Mouse (Mus musculus) inflammation-experienced regulatory T-cells, adult 6 months (primary cell): ENCODE measurements at regions not wholly inside any gene's neighbourhood (a gene's known extent, or its start where the extent isn't known, plus 50 kb on each side); places are given as distances from the start of the nearest gene placed in this dataset.

Experiments
- ATAC-seq: one replicate; pipeline ENCODE4 v1.8.0; 2017

DNA sequence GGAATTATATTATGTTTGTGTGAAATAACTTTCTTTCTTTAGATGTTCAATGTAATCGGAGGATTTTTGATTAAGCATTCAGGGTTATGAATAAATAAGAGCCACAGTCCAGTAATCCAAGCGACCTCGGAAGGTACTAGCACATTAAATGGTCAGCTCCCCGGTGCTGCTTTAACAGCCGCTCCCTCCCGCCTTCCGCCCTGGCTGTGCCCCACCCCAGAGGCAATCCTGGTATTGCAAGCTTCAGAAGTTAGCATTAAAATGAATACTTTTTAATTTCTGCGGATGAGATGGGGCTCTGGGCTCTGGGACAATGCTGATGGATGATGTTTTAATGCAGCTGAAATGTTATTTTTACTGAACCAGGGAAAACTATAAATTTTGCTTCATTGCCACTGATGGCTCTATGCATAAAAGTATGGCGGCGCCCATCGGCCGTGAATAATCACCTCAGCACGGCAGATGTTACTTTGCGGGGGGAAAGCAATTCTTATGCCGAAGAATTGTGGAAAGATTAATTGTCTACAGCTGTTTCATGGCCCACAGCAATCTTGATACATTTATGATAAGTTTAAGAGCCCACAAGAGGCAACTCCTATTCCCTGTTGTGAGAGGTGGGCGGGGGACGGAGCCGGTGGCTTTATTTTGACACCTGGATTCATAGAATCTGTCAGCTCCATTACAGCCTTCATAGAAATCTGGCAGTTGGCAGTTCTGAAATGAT lies 136.5 kb downstream of the Gpat3 start:
- no peak for ATAC-seq

DNA sequence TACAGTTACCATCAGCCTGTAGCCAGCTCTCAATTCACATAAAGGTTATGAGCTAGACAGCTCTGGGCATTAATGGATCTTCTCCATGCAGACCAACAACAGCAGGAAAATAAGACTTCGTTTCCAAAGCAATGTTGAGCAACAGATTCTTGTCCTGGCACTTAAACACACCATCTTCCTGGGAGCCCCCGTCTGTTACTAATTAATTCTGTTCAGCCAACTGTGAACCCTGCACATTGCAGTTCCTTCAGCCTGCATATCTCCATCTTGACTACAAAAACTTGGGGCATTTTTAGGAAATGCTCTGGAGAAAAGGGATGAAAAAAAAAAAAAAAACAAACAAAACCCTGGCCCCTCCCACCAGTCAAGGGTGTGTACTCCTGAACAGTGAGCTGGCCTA lies 131.2 kb downstream of the Gpat3 start:
- no peak for ATAC-seq

DNA sequence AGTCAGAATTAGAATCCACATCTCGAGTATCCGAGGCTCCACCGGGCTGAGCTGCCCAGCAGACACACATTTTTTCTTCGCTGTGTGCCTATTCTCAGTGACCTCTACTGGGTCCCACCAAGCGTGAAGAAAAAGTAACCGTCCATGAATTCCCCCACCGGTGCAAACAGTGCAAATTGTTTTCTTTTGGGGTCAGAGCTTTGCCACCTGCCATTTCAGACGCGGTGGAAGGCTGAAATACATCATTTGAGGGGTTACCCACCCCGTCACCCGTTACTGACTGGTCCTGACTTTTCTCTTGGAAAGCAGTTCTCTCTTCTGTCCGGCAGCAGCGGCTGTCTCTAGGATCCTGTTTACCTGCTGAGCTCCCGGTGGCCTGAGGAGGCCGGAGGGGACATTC lies 105.7 kb downstream of the Gpat3 start:
- ATAC-seq = no peak
